In genomic region chr7:139918262-139918661, GRCm38 (mm10) we compare ENCODE assay signal across 13 mouse cellular contexts. TPM values are rescaled to one million over a fixed set of nuclear protein-coding genes. Genes with fewer than 3 reads are reported as not detected.
A peak's percentile ranks its signal among the peaks of the same experiment; 100 is the strongest.
DNase-seq lines count a peak whose midpoint lies in the region.
"Had no signal": no experiment of that assay in that cellular context is flagged by ENCODE, and none has a peak within 500 bp of the region (broad histone marks: within the 10 kb centered on the region; RNA-seq: fewer than 3 reads in every experiment).

No protein-coding gene starts in this region.

- peak; percentile 58 for DNase-seq in cerebellum, adult 9-11 months
- no peak for DNase-seq in cerebellum, adult 11-12 months
- peak; percentile 50 to 61 for DNase-seq in layer of hippocampus, postnatal 10 days (ENCODE audit: low spot score in 2 of 2)
- no peak for DNase-seq in layer of hippocampus, postnatal 36 days
- DNase-seq: adrenal gland, adult 2 months; adrenal gland, postnatal 10 days; adrenal gland, postnatal 25 days; cerebellum, adult 11 months; cerebellum, postnatal 36 days; embryo, embryonic 11 days had no signal

RNA-seq across cellular contexts. Expression of gene Kndc1, which starts 23.8 kb away (rescaled TPM):
- 10 to 100 TPM; 49.1 to 56.1 TPM for total RNA-seq in layer of hippocampus, postnatal 10 days (2021)
- total RNA-seq in layer of hippocampus, postnatal 36 days (2021): 10 to 100 TPM; 87.3 to 88.1 TPM
- total RNA-seq: common myeloid progenitor, adult 5-6 weeks; MEL had no signal

RNA-seq across cellular contexts. Expression of gene Utf1, which starts 25.3 kb away (rescaled TPM):
- total RNA-seq in layer of hippocampus, postnatal 10 days (2021): not detected
- total RNA-seq in layer of hippocampus, postnatal 36 days (2021): not detected
- total RNA-seq: adrenal gland, adult 2 months; adrenal gland, postnatal 25 days; adrenal gland, postnatal 4 days; common myeloid progenitor, adult 5-6 weeks; MEL had no signal

Comparison
In these comparisons a context has a peak if more than half of its experiments do, and no peak if none do; other contexts are left out.
1. DNase-seq: peak in cerebellum, adult 9-11 months (single experiment) and layer of hippocampus, postnatal 10 days (2 of 2); none in cerebellum, adult 11-12 months (single experiment) and layer of hippocampus, postnatal 36 days (0 of 2).